Mouse (Mus musculus) lung, embryonic 16.5 days (tissue): ENCODE results near the gene Exoc1. TPM values are rescaled to one million over a fixed set of nuclear protein-coding genes. Genes with fewer than 3 reads are reported as not detected.

Source experiments
- polyA plus RNA-seq: library from polyadenylated mRNA; unstranded; fragments of >200 nt; fragmentation: Nextera tagmentation; extraction: Ambion mirVana; gene quantifications from 2 replicates; pipeline ENCODE4 v1.2.1, GENCODE M21; 2015

The Exoc1 gene
- polyA plus RNA-seq, 1 experiment from 2014 or later: 34.3 TPM

Other genes starting within 250 kb of the Exoc1 start
- 13.9 and 14.9 TPM in 2 replicates for gene Clock, start 224.5 kb upstream of the Exoc1 start, polyA plus RNA-seq
- not detected in 2 replicates for gene Pdcl2, start 198.2 kb upstream of the Exoc1 start, polyA plus RNA-seq
- 0.26 and 0.57 TPM in 2 replicates for gene Nmu, start 165.5 kb upstream of the Exoc1 start, polyA plus RNA-seq
- not detected in 2 replicates for gene Gm7271, start 45.3 kb upstream of the Exoc1 start, polyA plus RNA-seq
- gene Cep135, start 59.4 kb downstream of the Exoc1 start, polyA plus RNA-seq: 8.0 and 8.6 TPM in 2 replicates
- gene C530008M17Rik, start 127.2 kb downstream of the Exoc1 start, polyA plus RNA-seq: 8.6 and 9.5 TPM in 2 replicates